Mouse (Mus musculus): ENCODE measurements around the gene Hils1. TPM values are rescaled to one million over a fixed set of nuclear protein-coding genes. Genes with fewer than 3 reads are reported as not detected.

The Hils1 gene
- not detected for total RNA-seq (2023)

GRCm38 (mm10) chr11:94967419-94967818 is at the start of gene Hils1:
Gene Hils1 (plus strand): TSS chr11:94967593.

GRCm38 (mm10) chr11:94936045-94936444 is 31.3 kb upstream of the Hils1 start, which contains the start of gene Col1a1:
Gene Col1a1 (plus strand): TSS chr11:94936224.

GRCm38 (mm10) chr11:94976199-94976598 is 8.8 kb downstream of the Hils1 start, which contains the start of gene Sgca:
Gene Sgca (minus strand): TSS chr11:94976327.

GRCm38 (mm10) chr11:94990749-94991577 is 23.6 kb downstream of the Hils1 start, which contains the start of gene Ppp1r9b:
Gene Ppp1r9b (plus strand): TSS chr11:94991035.

GRCm38 (mm10) chr11:95009629-95010014 is 42.2 kb downstream of the Hils1 start, which contains the start of gene Samd14:
Gene Samd14 (plus strand): TSS chr11:95009879.

Other genes with a start within 250 kb of the Hils1 start
- gene Cdc34b, start 225.8 kb upstream of the Hils1 start, total RNA-seq (2023), result not detected
- not detected for gene Tmem92, start 184.9 kb upstream of the Hils1 start, total RNA-seq (2023)
- gene Col1a1, start 31.4 kb upstream of the Hils1 start, total RNA-seq (2023), result 1 to 10 TPM in 1 of 2 experiments, under 1 TPM in 1; 0.73 to 2.6 TPM
- gene Sgca, start 8.7 kb downstream of the Hils1 start, total RNA-seq (2023), result not detected
- 100 to 1,000 TPM; 249 to 261 TPM for gene Ppp1r9b, start 23.4 kb downstream of the Hils1 start, total RNA-seq (2023)
- not detected for gene Samd14, start 42.3 kb downstream of the Hils1 start, total RNA-seq (2023)
- 10 to 100 TPM; 11.1 to 12.8 TPM for gene Pdk2, start 73.8 kb downstream of the Hils1 start, total RNA-seq (2023)
- gene Itga3, start 109.2 kb downstream of the Hils1 start, total RNA-seq (2023), result 1 to 10 TPM in 1 of 2 experiments, under 1 TPM in 1; 0.58 to 1.8 TPM
- not detected for gene Dlx3, start 152.5 kb downstream of the Hils1 start, total RNA-seq (2023)
- gene Dlx4, start 178.7 kb downstream of the Hils1 start, total RNA-seq (2023), result not detected

Data from monocyte, adult 59 days (primary cell).